Mouse (Mus musculus) lung, postnatal 0 days (tissue): Measurements from ENCODE around the gene Cerk.

Source experiments
- CTCF ChIP-seq: IDR thresholded peaks from 2 replicates; pipeline ENCODE4 v1.5.1; 2016; ENCODE audit warnings: antibody characterized with exemption, mild to moderate bottlenecking
- EP300 ChIP-seq: IDR thresholded peaks from 2 replicates; pipeline ENCODE4 v1.6.1; 2016; ENCODE audit warnings: antibody characterized with exemption, mild to moderate bottlenecking, control low read depth

- TF ChIP-seq CTCF (no peak), EP300 (no peak)
Measured at GRCm38 (mm10) chr15:86101585-86101984, 84.4 kb downstream of the Cerk start.
